Mouse (Mus musculus): ENCODE measurements around the gene Mtm1.

The Mtm1 gene

DNA sequence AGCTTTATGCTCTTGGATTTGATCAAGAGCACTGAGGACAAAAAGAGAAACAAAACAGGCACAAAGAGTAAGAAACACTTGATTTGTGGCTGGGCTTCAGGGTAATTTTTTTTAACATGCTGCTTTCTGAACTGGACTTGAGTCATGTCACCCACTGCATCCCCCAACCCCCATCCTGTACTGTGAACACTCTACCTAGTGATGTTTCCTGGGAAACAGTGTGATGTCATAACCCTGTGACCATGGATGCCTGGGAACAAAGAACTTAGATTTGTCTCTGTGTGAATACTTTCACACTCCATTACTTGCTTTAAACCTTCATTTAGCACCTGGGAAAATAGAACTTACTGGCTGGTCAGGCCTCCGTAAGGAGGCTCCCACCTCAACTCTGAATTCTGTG lies at the start of gene Mtm1:
Mtm1 (plus strand) TSS at position 301 of the 400 bp plus-strand sequence.
- no peak for DNase-seq (ENCODE audit: low read depth, low spot score)

DNA sequence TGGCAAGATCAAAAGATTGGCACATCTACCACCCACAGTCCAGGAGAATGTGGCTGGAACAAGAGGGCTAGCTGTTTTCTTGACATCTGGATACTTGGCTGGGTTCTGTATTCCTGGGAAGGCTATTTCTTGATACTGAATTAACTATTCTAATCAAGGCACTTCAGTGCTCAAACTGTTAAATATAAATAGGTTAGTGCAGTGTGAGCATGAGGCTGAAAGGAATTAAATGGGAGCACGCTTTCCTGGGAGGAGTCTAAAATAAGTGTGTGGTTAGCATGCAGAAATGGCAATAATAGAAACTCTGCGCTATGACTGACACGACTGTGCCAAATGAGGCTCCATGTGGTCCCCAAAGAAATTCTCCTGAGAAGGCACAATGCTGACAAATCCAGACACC lies 29.0 kb upstream of the Mtm1 start:
- no peak for DNase-seq (ENCODE audit: low read depth, low spot score)

DNA sequence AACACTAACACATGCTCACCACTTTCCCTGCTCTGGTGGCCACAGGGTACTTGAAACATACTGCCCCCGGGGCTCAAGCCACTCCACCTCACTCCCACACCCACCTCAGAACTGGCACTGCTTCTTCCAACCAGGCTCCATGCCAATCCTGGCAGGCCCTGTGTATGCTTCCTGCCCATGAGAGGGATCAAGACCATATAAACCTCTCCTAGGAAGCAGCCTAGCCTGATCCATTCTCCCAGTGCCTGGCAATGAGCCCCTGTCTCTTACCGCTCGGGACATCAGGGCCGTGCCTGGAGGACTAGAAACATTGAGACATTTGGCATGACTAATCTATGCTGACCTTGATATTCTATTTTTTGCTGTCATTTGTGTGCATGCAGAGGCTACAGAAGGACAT lies 26.9 kb upstream of the Mtm1 start:
- no peak for DNase-seq (ENCODE audit: low read depth, low spot score)

DNA sequence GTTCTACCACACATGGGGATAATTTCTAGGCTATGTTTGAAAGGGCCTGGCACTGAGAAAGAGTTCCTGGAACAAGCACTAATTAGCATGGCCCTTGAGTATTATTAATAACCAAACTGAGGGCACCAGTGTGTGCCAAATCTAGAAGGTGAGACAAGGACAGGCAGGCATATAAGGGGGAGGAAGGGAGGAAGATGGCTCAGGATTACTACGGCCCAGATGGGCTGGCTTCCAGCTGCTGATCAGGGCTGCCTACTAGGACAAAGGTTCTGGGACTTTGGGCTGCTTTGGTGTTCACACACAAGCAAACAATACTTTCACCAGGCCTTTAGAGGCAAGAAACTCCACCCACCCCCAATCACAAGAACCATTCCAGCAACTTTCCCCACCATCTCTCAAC lies 24.2 kb upstream of the Mtm1 start:
- DNase-seq (ENCODE audit: low read depth, low spot score) = no peak

- DNase-seq (ENCODE audit: low read depth, low spot score) = no peak
These were observed 5.8 kb upstream of the Mtm1 start for GRCm38 (mm10) chrX:71204776-71205175.

- no peak for DNase-seq (ENCODE audit: low read depth, low spot score)
These were observed 4.6 kb upstream of the Mtm1 start for GRCm38 (mm10) chrX:71205821-71206542.

GRCm38 (mm10) chrX:71206595-71206994 lies 4.0 kb upstream of the Mtm1 start:
- no peak for DNase-seq (ENCODE audit: low read depth, low spot score)

GRCm38 (mm10) chrX:71212911-71213310 lies 2.3 kb downstream of the Mtm1 start:
- DNase-seq (ENCODE audit: low read depth, low spot score) = no peak

GRCm38 (mm10) chrX:71214441-71215112 lies 4.0 kb downstream of the Mtm1 start:
- DNase-seq (ENCODE audit: low read depth, low spot score) = peak; percentile 84

DNA sequence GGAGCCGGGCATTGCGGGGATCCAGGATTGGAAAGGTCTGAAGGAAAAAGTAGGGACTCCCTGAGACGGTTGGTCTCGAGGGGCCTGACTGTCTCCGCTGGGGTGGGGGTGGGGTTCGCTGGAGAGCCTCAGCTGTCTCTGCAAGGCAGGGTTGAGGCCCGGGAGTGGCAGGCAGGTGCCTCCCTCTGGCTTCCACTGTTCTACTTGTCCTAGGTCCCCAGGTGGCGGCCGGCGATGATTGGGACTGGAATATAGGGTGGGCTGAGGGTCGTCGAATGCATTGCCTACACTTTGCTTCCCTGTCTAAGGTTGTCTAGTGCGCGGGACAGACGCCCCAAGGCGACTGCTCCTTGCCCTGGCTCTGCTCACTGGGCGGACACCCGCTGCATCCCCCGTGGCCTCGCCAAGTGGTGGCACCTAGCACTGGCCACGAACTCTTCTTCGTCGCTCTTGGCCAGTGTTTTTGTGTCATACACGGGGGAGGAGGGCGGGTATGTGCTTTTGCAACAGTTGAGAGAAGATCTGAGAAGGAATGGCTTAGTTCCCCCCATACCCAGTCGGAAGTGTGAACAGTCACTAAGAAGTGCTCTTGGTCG lies 4.6 kb downstream of the Mtm1 start:
- DNase-seq (ENCODE audit: low read depth, low spot score) = no peak

GRCm38 (mm10) chrX:71216879-71217278 lies 6.3 kb downstream of the Mtm1 start:
- no peak for DNase-seq (ENCODE audit: low read depth, low spot score)

DNA sequence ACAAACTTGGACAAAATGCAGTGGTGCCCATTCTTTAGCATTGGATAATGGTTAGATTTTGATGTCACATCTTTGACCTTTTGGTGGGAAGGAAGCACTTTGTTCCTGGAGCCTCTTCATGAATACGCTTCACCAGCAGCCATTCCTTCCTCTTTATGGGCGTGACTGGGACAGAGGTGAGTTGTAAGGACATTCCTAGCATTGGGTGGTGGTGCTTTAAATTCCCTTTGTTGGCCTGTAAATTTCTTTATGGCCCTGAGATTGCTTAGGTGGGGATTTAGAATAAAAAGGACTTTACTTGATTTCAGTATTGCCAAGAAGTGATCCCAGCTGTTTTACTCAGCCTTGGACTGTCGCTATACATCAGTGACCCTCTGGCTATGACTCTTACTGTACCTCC lies 8.3 kb downstream of the Mtm1 start:
- DNase-seq (ENCODE audit: low read depth, low spot score) = no peak

DNA sequence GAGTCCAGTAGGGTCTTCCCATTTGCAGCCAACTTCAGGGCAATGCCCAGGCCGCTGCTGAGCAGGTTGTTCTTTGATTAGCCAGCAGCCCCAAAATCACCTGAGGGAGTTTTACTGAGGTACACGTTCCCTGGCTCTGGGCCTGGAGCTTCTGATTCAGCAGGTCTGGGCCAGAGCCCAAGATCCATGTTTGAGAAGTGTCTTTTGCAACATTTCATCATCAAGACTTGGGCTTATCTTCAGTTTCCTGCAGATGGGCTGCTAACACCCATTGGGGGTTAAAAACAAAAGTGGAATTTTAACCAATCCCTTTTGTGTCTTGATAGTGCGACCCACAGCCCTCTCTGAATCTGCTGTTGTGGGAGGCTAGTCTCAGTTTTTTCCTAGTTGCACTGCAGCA lies 10.3 kb downstream of the Mtm1 start:
- DNase-seq (ENCODE audit: low read depth, low spot score) = no peak

DNA sequence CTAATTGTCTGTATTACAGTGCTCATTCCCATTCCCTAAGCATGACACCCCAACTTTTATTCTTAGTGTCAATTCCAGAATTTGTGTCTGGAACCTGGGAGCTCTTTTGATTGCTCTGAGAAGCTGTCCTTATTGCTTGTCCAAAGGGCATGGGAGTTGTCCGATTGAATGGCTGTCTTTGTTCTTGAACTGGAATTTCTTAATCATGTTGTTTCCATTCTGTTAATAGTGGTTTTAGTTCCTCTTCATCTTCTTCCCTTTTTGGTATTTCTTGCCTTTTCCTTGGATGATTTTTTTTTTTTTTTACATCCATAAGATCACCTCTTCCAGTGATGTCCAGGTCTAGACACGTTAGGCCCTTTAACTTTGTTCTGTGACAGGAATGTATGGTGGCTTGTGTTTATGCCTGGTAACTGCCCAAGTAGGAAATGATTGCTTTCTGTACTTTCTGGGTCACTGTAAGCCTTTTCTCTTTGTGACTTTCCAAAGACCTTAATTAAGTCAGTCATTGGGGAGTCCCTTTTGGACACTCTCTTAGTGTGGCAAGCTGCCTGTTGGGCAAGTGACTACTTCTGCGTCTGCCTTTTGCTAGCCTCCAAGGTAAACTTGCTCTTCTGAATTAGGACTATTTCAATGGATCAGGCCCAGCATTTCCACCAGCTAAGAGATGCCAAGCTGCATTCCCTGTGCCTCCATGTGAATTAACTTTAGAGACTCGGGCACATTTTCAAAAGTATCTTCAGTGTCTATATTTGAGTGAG lies 12.3 kb downstream of the Mtm1 start:
- DNase-seq (ENCODE audit: low read depth, low spot score) = no peak

DNA sequence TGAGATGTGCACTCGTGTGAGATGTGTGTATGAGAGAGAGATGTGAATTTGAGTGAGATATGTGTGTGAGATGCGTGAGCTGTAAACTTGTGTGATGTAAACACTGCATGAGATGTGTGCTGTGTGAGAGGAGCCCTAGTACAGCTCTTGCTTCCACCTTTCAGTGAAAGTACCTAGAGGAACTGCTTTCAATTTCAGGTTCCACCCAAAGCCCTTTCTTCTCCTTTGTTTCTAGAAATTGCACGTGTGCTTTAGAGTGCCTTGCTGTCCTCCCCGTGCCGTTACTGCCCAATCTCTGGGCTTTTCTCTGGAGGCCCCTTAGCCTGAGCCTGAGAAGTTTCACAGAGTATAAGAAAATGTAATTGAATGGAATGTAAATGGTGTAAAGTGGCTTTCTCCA lies 16.3 kb downstream of the Mtm1 start:
- DNase-seq (ENCODE audit: low read depth, low spot score) = no peak

DNA sequence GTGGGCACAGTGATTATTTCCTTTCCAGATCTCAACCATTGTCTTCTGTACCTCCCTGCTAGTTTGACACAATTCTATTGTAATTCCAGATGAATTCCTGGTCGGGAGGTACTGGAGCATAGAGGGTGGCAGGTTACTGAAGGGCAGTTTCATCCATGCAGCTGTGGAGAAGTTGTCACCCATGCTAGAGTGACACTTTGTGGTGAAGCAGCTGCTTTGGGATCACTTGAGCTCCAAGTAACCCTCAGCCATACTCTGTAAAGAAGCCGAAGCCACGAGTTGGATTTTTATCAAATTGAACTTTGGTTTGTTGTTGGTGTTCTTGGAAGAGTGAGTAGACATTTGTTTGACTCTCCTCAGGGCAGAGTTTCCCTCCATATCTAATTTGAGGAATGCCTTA lies 17.6 kb downstream of the Mtm1 start:
- DNase-seq (ENCODE audit: low read depth, low spot score) = no peak

DNA sequence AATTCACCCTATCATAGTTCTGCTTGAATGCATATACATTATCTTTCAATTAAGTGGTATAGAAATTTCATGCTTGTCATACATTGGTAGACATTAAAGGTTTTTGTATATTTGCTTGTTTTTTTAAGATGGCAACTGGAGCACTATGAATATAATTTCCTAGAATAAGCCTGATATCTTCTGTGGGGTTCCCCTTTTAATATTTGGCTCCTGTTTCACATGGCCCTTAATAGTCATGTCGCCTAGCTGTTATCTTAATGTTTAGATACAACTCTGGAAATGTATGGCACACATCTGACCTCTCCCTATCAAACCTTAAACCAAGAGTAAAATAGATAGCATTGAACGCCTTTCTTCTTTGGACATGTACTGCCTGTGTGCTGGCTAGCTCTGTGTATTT lies 20.3 kb downstream of the Mtm1 start:
- no peak for DNase-seq (ENCODE audit: low read depth, low spot score)

DNA sequence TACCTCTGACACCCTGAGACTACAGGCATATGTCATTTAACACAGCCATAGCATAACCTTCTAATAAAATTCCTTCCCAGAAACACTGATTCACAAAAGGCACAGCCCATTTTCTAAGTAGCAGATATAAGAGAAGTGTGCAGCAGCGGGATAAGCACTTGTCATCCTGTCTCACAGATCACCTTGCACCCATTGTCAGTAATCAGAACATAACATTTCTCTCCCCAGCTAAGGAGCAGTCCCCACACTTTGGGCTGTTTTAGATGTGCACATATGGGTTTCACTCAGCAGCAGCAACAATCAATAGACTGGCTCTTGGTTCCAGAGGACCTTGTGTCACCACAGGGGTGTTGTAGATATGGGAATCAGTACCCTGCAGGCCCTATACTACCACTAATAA lies 45.9 kb downstream of the Mtm1 start:
- DNase-seq (ENCODE audit: low read depth, low spot score) = no peak

GRCm38 (mm10) chrX:71260857-71261256 lies 50.3 kb downstream of the Mtm1 start:
- no peak for DNase-seq (ENCODE audit: low read depth, low spot score)

- DNase-seq (ENCODE audit: low read depth, low spot score) = no peak
These were observed 53.7 kb downstream of the Mtm1 start for GRCm38 (mm10) chrX:71264316-71264715.

- DNase-seq (ENCODE audit: low read depth, low spot score) = no peak
These were observed 58.4 kb downstream of the Mtm1 start for GRCm38 (mm10) chrX:71268972-71269371.

DNA sequence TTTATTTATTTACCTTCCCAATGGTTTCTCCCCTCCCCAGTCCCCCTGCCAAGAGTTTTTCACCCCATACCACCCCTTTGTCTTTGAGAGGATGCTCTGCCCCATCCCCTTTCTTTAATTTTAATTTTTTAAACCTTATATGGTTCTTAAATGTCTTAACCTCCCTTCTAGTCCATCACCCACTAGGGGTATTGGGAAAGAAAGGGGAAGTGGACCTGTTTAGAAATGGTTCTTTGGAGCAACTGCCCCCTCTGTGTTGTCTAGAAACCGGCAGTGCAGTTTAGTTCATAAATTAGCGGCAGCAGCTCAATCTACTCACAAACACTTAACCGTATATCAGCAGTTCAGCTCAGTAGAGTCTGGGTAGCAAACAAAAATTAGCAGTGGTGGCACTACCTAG lies 63.6 kb downstream of the Mtm1 start:
- no peak for DNase-seq (ENCODE audit: low read depth, low spot score)

Data from retina, postnatal 7 days (tissue).